Mouse (Mus musculus): ENCODE measurements around the gene Smyd1. TPM values are rescaled to one million over a fixed set of nuclear protein-coding genes. Genes with fewer than 3 reads are reported as not detected.

Gene Smyd1
- polyA plus RNA-seq, 1 experiment, result 5.0 TPM

DNA sequence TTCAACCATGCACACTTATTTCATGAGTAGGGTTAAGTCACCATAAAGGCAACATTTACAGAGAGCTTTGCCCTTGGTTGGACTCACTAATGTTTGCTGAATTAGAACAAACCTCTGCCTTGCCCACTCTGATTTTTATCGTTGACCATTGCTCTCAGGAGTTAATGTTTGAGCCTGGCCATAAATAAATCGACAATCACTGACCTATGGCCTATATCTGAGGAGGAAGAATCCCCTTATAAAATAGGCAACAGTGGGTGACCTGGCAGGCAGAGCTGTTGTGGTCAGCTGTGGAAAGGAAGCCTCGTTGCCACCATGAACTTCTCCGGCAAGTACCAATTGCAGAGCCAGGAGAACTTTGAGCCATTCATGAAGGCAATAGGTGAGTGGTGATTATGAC is 122.4 kb downstream of the Smyd1 start, which contains the start of gene Fabp1:
Gene Fabp1, plus strand, starts transcription at position 216 of the 400 bp plus-strand sequence.
- WGBS, result 83% methylated on average over 4 of the region's 4 CpGs
- H3K4me3 ChIP-seq (replicated peaks; ENCODE audit: insufficient read depth, low read depth, low read length), result no peak within 1 kb of the TSS
- no peak within 1 kb of the TSS for H3K27ac ChIP-seq (ENCODE audit: insufficient read depth, low read length)
- TF ChIP-seq CTCF (IDR thresholded peaks at IDR 0.05; ENCODE audit: borderline replicate concordance, insufficient read depth, low read depth, low read length), result no peak
- TF ChIP-seq POLR2A (IDR thresholded peaks at IDR 0.05; ENCODE audit: borderline replicate concordance, insufficient read depth, low read length), result no peak
- H3K27me3 ChIP-seq (ENCODE audit: control insufficient read depth, insufficient read depth, low read length), result no peaks in the 10 kb centered on the region
- no peaks in the 10 kb centered on the region for H3K4me1 ChIP-seq (ENCODE audit: control insufficient read depth, insufficient read depth, low read length)
- no peak for DNase-seq

DNA sequence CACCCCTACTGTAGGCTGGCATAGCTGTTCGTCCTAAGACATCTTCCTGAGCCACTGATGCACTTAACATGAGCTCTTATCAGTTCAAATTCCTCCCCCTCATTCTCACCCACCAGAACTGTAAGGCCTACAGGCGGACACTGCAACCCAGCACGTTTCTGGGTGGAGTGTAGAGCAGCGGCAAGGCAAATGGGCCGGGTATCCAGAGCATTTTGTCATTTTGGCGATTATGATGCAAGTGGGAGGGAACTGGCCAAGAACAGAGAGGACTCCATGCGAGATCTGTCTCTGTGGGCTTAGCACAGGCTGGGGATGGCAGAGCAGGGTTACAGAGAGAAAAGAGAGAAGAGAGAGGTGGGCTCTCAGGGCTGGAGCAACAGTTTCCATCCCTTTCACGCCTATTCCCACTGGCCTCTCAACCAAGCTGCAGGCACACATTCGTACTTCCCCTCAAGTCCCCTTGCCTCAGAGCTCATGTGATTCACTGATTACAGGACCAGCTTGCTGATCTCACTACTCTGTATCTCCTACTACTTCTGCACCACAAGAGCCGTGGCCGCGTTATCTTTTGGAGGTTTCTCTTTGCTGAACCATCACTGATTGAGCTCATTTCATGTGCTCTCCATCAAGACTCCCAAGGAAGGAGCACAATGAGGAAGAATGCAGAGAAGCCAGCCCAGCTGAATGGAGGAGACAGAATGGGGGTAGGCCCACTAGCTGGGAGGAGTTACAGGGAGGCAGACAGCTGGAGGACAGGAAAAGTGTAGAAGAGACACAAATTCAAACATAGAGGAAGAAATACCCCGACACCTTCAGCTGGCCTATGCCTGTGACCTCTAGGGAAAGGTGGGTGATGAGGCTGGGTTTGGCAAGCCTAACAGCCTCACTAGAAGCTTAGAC is 124.1 kb downstream of the Smyd1 start:
- Histone ChIP-seq H3K27me3 (ENCODE audit: control insufficient read depth, insufficient read depth, low read length) (no peaks in the 10 kb centered on the region), H3K4me3 (replicated peaks; ENCODE audit: insufficient read depth, low read depth, low read length) (no peak overlapping the region), H3K4me1 (ENCODE audit: control insufficient read depth, insufficient read depth, low read length) (no peaks in the 10 kb centered on the region), H3K27ac (ENCODE audit: insufficient read depth, low read length) (no peak overlapping the region)
- TF ChIP-seq POLR2A (IDR thresholded peaks at IDR 0.05; ENCODE audit: borderline replicate concordance, insufficient read depth, low read length) (no peak), CTCF (IDR thresholded peaks at IDR 0.05; ENCODE audit: borderline replicate concordance, insufficient read depth, low read depth, low read length) (no peak)
- no peak for DNase-seq
- 86% methylated on average over 13 of the region's 13 CpGs for WGBS

DNA sequence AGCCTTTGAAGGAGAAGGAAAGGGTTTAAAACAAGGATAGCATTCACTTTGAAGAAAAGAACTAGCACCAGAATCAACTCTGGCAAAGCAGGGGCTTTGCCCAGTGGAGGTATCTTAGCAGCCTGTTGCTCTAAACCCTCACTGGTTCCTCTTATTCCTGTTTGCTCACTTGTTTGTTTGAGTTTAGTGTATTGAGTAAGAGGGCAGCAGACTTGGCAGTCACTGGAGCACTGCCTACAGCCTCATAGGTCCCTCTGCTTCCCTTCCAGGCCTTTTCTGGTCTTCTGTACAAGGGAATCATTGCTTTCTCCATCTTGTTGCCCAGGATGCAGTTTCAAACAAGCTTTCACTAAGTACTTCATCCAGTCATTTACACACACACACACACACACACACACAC is 125.9 kb downstream of the Smyd1 start:
- no peak for DNase-seq

DNA sequence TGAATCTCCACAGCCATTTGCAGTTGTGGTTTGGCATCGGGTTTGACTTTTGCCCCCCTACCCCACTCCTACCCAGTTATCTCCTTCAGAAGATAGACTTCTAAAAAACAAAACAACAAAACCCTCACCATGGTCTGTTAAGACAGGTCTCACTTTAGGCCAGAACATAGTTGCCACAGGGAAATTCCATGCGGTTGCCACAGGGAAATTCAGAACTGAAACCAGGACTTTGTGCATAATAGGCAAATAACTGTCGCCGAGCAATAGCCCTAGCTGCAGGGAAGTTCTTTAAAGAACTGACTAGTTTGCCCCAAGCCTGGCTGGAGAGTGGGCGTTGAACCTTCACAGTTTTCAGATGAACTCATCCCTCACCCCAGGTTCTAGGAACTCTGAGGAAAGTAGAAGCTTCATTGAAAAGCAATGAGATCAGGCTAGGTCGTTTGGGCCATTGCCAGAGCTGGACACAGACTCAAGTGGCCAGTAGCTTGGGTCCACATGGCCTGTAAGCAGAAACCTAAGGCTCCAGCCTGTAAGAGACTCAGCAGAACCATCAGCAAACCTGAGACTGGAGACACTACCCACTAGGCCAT is 128.8 kb downstream of the Smyd1 start:
- Histone ChIP-seq H3K4me3 (replicated peaks; ENCODE audit: insufficient read depth, low read depth, low read length) (no peak overlapping the region), H3K4me1 (ENCODE audit: control insufficient read depth, insufficient read depth, low read length) (no peaks in the 10 kb centered on the region), H3K27me3 (ENCODE audit: control insufficient read depth, insufficient read depth, low read length) (no peaks in the 10 kb centered on the region), H3K27ac (ENCODE audit: insufficient read depth, low read length) (no peak overlapping the region)
- WGBS, result 77% methylated on average over 6 of the region's 6 CpGs
- DNase-seq, result no peak
- TF ChIP-seq CTCF (IDR thresholded peaks at IDR 0.05; ENCODE audit: borderline replicate concordance, insufficient read depth, low read depth, low read length) (no peak), POLR2A (IDR thresholded peaks at IDR 0.05; ENCODE audit: borderline replicate concordance, insufficient read depth, low read length) (no peak)

More for the DNA sequence above, 125.9 kb downstream of the Smyd1 start:
- Histone ChIP-seq H3K27ac (ENCODE audit: insufficient read depth, low read length) (no peak overlapping the region), H3K4me3 (replicated peaks; ENCODE audit: insufficient read depth, low read depth, low read length) (no peak overlapping the region), H3K27me3 (ENCODE audit: control insufficient read depth, insufficient read depth, low read length) (no peaks in the 10 kb centered on the region), H3K4me1 (ENCODE audit: control insufficient read depth, insufficient read depth, low read length) (no peaks in the 10 kb centered on the region)
- TF ChIP-seq POLR2A (IDR thresholded peaks at IDR 0.05; ENCODE audit: borderline replicate concordance, insufficient read depth, low read length), result no peak
- TF ChIP-seq CTCF (IDR thresholded peaks at IDR 0.05; ENCODE audit: borderline replicate concordance, insufficient read depth, low read depth, low read length), result no peak

DNA sequence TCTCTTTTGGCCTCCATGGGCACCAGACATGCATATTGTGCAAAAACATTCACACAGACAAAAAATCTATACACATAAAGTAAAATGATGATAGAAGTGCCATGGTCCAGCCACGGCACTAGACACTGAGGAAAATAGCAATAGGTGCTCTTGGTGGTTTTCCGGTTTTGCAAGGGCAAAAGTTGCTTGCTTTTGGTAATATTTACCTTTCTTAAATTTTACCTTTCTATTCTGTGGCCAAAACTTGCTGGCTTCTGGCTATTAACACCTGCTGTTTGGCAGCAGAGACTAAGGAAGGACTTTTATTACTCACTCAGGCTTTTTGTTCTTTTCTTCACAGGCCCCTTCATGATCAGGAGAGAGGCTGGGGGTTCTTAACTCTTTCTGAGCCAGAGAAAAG is 131.5 kb downstream of the Smyd1 start:
- Histone ChIP-seq H3K27me3 (ENCODE audit: control insufficient read depth, insufficient read depth, low read length) (no peaks in the 10 kb centered on the region), H3K4me1 (ENCODE audit: control insufficient read depth, insufficient read depth, low read length) (no peaks in the 10 kb centered on the region), H3K4me3 (replicated peaks; ENCODE audit: insufficient read depth, low read depth, low read length) (no peak overlapping the region), H3K27ac (ENCODE audit: insufficient read depth, low read length) (no peak overlapping the region)
- TF ChIP-seq CTCF (IDR thresholded peaks at IDR 0.05; ENCODE audit: borderline replicate concordance, insufficient read depth, low read depth, low read length) (no peak), POLR2A (IDR thresholded peaks at IDR 0.05; ENCODE audit: borderline replicate concordance, insufficient read depth, low read length) (no peak)
- DNase-seq, result no peak
- 97% methylated on average over 2 of the region's 2 CpGs for WGBS

DNA sequence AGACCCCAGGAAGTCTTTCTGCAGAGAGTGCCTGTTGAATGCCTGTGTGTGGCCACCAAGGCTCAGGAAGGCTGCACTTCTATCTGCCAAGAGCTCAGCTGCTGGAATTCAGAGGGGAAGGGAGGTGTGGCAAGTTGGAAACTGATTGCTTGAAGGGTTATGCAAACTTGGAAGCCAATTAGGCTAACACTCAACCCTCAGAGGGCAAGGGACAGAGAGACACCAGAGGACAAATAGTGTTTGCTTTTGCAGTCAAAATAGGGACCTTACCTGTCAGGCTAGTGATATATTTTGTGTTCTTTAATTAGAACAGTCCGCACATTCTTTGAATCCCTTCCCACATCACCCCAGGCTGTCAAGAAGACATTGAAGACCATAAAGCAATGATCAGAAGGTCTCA is 132.5 kb downstream of the Smyd1 start:
- 69% methylated on average over 1 of the region's 1 CpGs for WGBS
- H3K4me3 ChIP-seq (replicated peaks; ENCODE audit: insufficient read depth, low read depth, low read length), result no peak overlapping the region
- H3K27ac ChIP-seq (ENCODE audit: insufficient read depth, low read length), result no peak overlapping the region
- no peaks in the 10 kb centered on the region for H3K4me1 ChIP-seq (ENCODE audit: control insufficient read depth, insufficient read depth, low read length)
- no peak for DNase-seq
- no peaks in the 10 kb centered on the region for H3K27me3 ChIP-seq (ENCODE audit: control insufficient read depth, insufficient read depth, low read length)
- TF ChIP-seq CTCF (IDR thresholded peaks at IDR 0.05; ENCODE audit: borderline replicate concordance, insufficient read depth, low read depth, low read length) (no peak), POLR2A (IDR thresholded peaks at IDR 0.05; ENCODE audit: borderline replicate concordance, insufficient read depth, low read length) (no peak)

DNA sequence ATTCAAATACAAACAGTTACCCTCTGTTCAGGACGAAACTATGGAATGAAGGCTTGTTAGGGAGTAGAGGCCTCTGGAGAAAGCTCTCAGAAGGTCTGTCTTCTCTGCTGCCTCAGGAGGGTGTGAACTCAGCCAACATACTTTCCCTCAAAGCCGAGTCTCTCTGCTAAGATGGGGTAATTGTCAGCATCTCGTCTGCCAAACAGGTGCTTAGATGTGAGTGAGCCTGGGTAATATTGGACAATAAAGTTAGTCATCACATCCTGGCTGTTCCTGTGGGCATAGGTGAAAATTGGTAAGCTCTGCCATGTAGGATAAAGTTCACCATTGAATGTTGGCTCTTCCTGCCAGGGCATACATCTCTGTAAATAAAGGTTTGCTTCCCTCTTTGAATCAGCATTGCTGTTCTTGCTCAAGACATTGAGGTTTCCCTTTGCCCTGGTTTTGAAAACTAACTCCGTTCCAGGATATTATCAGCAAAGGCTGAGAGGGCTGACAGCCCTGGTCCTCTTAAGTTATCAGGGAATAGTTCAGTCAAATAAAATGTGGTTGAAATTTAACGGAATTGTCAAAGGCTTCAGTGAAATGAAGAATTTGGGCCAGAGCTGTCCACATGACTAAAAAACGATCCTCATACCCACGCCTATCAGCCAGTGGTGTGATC is 137.0 kb downstream of the Smyd1 start:
- H3K4me1 ChIP-seq (ENCODE audit: control insufficient read depth, insufficient read depth, low read length), result no peaks in the 10 kb centered on the region
- H3K27ac ChIP-seq (ENCODE audit: insufficient read depth, low read length), result no peak overlapping the region
- H3K4me3 ChIP-seq (replicated peaks; ENCODE audit: insufficient read depth, low read depth, low read length), result no peak overlapping the region
- DNase-seq, result no peak
- H3K27me3 ChIP-seq (ENCODE audit: control insufficient read depth, insufficient read depth, low read length), result no peaks in the 10 kb centered on the region
- no peak for TF ChIP-seq CTCF (IDR thresholded peaks at IDR 0.05; ENCODE audit: borderline replicate concordance, insufficient read depth, low read depth, low read length)
- TF ChIP-seq POLR2A (IDR thresholded peaks at IDR 0.05; ENCODE audit: borderline replicate concordance, insufficient read depth, low read length), result no peak
- WGBS, result 84% methylated on average over 7 of the region's 7 CpGs

Measured in cerebellum, adult 2 months (tissue).